Mouse (Mus musculus) testis, postnatal 10 days (tissue): ENCODE results near the gene Npm1.

Experiments used
- DNase-seq: peaks from one replicate; pipeline ENCODE4 v3.0.0; 2021; ENCODE audit warnings: low spot score

The Npm1 gene

DNA sequence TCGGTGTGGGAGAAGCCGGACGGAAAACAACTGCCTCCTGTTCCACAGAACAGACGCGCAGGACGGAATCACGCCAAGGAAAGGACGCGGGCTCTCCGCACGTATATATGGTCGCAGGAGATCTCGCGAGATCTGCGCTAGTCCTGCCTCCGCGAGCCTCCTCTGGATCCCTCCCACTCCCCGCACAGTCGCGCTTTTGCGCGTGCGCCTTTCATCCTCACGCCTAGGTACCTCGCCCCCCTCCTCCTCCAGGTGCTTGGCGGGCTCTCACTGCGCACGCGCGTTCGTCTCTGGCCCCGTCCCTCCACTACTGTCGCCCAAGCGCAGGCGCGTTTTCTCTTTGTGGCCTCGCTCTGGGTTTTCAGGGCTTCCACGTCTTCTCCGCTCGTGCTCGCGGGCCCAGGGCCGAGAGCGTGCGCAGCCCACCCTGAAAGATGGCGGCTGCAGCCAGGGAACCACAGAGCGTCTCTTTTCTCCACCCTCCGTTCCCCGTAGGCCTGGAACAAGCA, at the start of gene Npm1:
TSS of gene Npm1 (minus strand) at position 209 of the 509 bp plus-strand sequence.
- peak; percentile 99 for DNase-seq

DNA sequence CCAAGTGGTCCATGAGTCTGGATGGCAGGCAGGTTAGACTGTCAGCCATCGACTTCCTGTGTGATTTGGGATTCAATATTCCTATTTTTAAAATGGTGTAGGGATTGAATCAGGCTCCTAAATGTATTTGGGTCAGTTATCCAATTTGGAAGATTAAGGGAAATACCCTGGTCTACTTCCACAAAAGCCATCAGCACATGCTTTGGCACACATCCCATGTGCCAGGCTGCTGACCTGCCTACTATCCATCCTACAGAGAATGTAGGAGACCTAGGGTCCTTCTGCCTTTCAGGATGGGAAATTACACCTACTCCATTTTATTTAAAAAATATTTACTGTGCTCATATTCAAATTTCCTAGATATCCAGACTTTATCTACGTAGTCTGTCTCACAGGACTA, 44.4 kb upstream of the Npm1 start:
- no peak for DNase-seq

DNA sequence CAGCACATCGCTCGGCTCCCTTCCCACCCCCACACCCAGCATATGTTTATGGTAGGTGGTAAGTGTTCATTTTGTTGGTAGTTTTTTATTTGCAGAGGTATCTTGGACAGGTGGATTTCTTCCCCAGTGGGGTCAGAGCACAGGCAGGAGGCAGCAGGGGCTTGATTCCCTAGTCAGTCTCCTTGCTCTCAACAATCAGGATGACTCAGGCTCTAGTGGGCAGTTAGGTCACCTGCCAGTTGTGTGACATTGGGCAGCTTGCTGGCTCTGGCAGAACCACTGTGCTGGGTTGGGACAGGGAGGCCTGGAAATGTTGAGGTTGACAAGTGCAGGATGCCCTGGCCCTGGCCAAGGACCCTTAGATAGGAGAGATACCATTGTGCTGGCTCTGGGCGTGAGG, 42.0 kb upstream of the Npm1 start:
- no peak for DNase-seq

DNA sequence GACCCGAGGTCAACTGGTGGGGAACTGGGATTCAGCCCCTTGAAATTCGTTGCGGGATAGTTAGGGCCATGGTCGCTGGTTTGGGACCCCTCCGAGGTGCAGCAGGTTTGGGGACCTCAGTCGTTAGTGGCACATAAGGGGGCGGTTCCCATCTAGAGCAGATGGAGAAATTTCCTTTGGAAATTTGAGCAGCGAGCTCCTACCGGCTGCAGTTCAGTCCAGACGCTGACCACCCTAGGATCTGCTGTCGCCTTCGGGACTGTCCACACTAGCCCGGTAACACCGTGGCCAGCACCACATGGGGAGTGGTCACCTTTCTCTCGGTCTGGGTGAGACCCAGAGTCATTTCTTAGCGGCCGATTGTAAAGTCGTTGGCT, 41.3 kb upstream of the Npm1 start:
- DNase-seq, result no peak

DNA sequence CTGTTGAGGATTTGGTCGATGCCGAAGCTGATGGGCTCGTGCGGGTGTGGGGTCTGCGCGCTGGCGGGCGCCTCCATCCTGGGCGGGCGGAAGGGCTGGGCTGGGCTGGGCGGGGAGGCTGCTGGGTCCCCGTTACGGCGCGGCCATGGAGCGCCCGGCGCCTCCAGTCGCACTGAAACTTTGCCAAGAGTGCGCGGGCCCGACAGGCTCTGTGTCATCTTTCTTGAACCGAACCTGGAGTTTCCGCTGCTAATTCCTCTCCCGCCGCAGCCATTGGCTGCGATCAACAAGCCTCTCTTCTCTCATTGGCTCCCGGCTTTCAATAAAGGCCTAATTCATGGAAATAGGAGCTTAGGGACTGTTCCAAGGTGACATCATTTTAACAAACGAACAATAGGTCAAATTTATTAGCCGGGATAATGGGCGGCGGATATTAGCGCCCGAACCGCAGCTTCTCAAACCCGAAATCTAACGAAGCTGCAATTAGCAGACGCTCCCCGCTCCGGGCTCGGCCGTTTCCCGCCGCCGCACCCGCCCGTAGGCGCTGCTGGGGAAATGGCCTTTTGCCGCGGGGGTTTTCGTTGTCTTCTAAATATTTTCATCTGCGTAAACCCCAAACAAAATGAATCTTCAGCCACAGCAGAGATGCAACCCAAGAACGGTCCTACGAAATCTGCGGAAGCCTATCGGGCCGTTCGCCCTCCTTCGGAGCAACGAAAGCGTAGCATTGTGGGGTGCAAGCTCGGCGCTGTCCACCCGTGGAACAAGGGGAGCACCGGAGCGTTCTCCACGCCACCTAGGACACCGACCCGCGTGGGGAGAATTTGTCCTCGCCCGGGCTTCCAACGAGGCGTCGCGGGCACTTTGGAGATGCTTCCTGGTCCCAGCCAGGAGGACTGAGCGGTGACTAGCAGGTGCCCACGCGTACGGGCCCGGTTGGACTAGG, 40.6 kb upstream of the Npm1 start, which contains the start of gene Tlx3:
TSS of gene Tlx3 (minus strand) at position 207 of the 946 bp plus-strand sequence.
- no peak for DNase-seq

DNA sequence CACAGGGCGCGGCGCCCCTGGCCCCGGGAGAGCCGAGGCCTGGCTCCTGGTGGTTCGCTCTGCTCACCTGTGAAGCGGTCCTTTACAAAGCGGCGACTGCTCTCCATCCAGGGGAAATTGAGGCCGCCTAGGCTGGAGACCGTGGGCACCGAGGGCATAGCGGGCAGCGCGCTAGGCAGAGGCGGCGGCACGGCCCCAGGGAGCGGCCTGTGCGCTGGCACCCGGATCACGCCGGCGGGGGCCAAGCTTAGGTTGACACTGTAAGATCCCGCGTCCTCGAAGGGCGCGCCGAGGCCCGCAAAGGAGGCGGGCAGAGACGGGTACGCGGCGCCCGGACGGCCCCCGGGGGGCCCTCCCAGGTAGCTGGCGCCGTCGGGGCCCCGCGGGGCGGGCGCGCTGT, 40.0 kb upstream of the Npm1 start:
- no peak for DNase-seq

DNA sequence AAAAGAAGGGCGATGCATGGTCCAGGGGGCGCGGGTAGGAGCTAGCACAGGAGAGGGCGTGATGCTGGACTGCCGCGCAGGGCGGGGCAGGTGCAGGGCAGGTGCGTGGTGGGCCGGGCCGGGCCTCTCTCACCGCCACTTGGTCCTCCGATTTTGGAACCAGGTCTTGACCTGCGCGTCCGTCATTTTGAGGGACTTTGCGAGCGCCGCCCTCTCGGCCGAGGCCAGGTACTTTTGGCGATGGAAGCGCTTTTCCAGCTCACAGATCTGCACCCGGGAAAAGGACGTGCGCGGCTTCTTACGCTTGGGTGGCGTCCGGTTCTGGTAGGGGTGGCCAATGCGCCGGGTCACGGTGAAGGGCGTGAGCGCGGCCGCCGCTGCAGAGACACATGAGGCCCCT, 39.3 kb upstream of the Npm1 start:
- no peak for DNase-seq

DNA sequence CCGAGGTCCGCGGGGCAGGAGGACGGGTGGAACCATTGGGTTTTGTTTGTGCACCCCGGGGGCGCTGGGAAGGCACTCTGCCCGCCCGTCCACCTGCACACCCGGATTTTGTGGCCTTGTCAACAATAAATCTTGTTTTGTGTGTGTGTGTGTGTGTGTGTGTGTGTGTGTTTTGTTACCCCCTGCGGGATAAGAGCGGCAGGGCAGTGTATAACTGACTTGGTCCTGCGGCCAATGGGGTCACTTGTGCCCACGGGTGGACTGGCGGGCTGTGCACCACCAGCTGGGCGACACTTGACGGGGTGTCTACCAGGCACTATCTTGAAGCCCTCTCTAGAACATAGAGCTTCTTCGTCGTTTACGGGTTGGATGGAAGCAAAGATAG, 38.6 kb upstream of the Npm1 start:
- no peak for DNase-seq

DNA sequence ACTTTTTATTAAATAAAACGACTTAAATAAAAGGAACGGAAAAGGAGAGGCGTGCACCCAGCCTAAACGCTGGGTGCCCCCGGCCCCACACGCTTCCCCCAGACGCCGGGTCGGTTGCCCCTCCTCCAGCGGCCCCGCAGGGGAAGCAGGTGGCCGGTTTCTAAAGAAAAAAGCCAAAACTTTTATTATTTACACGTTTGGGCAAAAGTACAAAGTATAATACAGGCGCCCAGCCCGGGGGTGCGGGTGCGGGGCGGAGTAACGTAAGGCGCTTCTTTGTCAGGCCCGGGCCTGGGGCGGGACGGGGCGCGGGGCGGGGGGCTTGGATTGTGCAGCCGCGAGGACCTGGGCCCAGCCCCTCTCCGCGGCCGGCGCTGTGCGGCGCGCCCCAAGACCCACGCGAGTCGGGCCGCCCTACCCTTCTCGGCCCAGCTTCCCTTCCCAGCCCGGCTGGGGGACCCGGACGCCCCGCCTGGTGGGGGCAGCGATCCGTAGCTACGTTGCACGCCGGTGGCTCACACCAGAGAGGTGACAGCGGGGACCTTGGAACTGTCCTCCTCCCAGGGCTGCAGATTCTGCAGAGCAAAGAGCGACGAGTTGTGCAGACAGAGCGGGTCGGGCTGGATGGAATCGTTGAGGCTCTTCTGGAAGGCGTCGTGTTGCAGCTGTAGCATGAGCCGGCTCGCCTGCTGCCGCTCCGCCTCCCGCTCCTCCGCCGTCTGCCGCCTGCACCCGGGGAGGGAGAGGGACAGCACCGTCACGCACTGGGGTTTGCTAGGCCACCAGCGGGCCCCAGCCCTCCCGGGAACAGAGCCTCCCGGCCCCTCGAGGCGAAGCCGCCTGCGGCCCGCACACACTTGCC, 38.0 kb upstream of the Npm1 start:
- no peak for DNase-seq

DNA sequence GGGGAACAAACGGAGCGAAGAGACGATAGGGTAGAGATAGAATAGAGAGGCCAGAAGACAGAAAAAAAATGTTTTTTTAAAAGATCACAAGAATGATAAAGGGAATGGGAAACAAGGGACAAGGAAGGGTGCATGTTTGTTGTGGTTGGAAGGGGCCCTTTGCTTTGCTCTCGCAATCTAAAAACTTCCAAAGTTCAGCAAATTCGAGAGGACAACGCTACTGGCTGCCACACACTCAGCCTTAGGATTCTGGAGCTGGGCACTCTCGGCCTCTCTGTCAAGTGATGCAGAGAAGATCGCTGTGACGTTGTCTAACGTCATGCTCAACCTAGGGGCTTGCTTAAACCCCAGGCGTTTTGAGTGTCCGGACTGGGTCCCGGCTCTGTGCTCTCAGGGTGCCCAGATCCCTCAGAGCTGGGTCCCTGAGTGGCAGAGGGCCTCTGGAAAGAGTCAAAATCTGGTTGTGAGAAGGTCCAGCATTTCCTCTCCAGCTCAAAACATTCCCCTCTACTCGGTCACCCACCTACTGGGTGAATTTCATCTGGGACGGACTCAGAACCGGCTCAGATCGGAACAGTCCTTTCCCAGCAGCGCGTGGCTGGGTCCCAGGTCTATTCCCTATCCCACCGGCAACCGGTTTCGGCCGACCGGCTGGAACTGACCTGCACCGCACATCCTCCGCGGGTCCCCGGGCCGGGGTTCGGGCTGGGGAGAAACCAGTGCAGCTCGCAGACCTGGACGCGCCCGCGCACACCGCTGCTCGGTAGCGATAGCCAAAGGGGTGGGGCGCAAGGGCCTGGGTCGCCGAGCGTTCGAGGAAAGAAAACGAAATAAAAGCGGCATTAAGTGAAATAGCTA, 37.1 kb upstream of the Npm1 start:
- DNase-seq, result peak; percentile 52

DNA sequence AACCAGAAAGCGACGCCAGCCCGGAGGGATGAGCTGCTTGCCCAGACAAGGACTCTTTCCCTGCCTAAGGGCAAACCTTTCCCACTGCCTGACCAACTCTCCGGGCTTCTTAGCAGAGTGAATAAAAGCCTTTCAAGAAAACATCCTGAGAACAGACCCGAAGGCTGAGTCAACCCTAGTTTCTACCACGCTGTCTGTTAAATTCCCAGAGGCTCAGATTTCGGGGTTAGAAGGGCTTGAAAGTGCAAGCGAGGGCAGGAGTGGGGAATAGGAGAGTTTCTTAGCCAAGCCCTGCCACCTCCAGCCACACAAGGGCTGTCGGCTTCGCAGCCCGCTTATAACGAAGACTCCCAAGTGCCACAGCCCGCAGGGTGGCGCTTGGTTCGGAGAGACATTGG, 36.1 kb upstream of the Npm1 start:
- DNase-seq, result no peak

DNA sequence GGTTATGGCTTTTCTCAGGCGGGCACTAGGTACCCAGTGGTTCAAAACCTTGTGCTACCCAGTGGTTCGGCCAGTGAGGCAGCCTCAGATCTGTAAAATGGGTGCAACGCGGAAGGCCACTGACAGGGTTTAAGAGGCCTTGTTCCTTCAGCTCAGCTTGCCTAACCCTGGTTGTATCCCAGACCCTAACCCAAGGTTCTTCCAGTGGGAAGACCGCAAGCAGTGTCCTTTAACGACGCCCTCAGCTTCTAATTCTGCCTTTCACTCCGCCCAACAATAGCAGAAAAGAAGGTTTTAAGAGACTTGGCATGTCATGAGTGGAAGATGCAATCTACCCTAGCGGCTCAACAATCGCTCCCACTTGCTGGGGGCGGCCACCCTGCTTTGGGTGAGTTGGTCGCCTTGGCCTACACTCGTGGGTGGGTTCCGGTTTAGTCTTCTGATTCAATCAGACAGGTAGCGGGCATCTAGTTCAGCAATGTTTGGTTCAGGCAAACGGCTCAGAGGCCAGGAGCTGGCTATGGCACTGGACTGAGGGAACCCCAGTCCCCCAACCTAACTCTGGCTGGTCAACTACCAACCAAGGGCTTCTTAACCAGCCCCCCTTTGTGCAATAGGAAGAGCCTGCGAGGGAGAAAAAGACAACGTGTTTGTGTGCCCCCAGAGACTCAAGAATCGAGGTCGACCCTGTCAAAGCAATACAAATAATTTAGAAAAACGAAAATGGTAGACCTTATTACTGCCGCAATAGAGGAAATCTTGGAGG, 35.5 kb upstream of the Npm1 start:
- DNase-seq, result no peak

DNA sequence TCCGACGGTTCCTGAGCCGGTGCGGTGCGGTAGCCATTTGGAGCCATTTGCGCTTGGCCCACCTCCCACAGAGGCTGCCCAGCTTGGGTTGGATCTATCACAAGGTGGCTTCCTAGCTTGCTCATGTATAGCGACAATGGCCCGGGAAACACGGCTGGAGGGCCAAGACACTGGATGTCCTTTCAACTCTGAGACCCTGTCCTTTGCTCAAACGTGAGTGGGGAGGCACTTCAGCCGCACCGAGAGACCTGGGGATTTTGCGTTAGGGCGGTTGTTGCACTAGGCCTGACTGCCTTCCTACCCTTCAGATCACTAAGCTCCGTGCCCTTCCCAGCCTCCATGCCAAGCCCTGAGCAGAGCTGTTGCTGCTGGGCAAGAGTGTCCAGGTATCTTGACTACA, 34.7 kb upstream of the Npm1 start:
- DNase-seq, result no peak

DNA sequence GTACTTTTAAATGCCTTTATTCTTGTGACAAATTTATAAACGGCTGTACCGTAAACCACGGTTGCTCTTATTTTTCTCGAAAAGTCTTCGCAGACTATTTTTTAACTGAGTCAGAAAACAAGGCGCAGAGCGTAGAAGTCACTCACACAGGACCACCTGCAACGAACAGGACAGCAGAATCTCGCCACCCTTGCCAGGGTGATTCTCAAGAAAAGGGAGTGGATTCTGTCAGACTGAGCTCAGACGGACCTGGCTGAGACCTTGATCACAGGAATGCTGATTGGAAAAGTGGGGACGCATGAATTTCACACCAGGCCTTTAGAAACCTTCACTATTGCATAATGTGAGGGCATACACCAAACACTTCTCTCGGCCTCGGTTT, 34.1 kb upstream of the Npm1 start:
- DNase-seq, result no peak

DNA sequence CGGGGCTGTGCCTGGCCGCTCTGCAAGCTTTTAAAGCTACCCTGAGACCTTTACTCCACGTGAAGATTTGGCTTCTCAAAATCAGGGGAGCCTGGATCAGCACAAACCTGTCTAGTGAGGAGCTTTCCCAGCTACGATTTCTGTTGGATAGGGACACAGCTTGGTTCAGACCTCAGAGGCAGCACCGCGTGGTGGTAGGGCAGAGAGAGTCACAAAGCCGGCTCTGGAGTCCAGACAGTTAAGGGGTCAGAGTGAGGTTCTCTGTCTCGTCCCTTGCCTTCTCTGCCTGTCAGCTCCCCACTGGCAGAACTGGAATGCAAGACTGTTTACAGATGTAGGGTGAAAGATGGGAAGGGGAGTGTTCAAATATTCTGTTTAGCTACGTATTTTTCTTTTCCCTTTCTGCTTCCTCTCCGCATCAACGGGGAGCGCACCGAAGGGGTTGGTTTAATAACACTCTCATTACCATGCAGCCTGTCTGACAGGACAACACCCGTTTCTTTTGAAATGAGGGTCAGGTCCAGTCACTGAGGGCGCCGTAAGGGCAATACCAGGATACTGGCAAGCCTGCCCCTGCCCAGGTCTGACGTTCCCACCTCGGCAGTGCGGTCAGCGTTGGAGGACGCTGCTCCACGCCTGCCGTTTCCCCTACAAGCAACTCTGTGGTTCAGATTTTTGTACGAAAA, 33.6 kb upstream of the Npm1 start:
- DNase-seq, result no peak

DNA sequence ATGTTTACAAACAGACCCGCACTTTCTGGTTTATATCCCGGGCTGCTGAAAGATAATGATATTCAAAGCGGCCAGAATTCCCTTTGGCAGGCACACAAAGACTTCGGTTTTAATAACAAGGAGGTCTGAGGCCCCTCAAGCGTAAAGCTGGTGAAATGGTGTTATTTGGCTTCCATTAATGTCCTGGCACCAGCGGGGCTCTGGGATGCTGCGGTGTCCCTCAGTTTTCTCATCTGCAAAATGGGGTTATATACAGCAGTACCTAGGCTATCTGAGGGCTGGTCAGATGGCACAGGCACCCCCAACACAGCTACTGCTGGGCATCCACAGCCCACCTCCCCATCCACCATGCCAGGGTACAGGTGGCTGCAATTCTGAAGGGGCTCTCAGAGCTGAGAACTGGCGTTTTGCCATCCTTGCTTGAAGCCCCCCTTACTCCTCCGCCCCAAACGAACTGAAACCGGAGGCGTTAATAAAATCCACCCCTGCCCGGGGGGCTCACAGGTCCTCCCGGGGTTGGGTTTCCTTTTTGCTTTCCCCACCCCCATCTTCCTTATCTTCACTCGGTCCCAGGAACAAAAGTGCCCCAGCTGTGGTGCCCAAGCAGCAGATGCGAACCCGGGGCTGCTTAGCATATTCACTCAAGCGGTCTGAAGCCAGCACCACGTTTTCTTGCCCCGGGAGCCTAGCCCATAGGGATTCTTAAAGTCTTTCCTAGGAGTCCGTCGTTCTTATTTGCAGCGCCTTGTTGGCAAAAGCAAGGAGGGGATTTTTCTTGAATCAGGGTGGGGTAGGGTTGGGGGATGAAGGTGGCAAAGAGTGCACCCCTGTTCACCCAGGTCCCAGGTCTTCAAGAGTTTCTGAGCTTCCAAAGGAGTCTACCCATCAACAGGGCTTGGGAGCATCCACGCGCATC, 32.8 kb upstream of the Npm1 start:
- no peak for DNase-seq

DNA sequence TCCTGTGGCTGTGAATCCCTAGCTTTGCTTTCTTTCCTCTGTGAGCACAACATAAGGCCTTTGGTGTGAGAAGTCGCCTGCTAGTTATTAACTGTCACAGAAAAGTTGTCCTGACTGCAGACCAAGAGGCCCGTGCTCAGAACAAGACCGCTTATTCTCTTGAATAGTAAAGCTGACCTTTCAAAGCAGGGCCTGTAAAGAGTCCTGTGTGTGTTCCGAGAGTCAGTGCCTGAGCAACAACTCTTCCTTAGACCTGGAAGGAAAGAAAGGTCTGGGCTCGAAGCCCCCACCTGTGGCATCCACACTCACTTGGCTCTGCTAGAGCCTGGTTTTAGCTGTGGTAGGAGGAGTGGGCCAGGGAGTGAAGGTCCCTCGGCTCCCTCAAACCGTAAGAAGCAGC, 32.1 kb upstream of the Npm1 start:
- no peak for DNase-seq

DNA sequence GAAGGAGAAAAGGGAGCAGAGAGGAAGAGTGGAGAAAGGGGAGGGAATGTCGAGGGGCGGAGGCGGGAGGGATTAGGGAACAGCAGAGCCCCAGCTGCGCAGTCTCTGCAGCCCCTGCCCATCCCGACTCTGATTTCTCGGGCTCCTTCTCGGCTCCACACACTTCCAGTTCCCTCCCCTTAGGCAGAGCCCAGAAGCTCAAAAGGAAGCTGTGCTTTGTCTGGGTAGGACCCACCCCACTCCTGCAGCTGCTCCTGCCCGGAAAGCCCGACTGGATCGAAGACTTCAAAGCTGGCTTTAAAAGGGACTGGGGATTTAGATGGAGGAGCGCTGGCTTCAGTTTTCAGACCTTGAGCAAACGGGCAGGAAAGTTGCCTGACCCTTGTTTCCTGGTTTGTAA, 30.7 kb upstream of the Npm1 start:
- DNase-seq, result no peak

DNA sequence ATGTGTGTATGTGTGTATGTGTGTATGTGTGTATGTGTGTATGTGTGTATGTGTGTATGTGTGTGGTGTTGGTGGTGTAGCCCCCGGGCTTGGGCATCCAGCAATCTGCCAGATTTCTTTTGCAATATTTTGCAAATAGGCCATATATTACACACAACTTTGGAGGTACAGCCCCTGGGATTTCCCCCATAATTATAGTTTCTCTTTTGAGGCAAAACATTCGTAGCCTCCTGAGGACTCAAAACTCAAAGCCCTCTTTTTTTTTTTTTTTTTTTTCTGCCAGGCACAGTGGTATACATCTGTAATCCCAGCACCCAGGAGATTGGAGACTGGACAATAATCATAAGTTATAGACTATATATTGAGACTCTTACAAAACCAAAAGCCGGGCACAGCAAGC, 18.8 kb upstream of the Npm1 start:
- no peak for DNase-seq

DNA sequence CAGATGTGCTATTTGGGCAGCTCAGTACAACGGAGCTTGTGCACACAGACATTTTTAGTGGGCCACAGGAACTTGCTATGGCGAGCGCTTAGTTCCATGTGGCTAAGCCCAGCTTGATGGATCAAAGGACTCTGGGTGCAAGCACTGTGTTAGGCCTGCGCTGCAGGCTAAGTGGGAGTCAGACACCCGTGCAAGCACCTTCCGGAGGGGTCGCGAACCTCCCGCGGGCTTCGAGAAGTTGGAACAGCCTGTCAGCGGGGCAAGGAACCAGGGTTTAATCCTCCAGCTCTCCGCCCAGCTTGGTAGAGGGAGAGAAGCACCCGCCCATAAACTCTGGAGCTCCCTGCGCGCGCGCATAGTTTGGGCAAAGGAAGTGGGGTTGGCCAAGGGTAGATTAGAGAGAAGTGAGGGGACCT, 17.7 kb upstream of the Npm1 start:
- DNase-seq, result no peak
